Mouse (Mus musculus) retina, postnatal 1 day (tissue): Measurements from ENCODE around the gene Iqcn.

Source experiments
- DNase-seq: peaks from one replicate; pipeline ENCODE4 v3.0.0-alpha.2; 2012

Iqcn gene

GRCm38 (mm10) chr8:70703287-70703686 lies at the start of gene Iqcn:
TSS of gene Iqcn (plus strand) at chr8:70703457.
- DNase-seq: no peak

- DNase-seq: no peak
These were observed 49.1 kb upstream of the Iqcn start for GRCm38 (mm10) chr8:70654121-70654520.

GRCm38 (mm10) chr8:70655469-70655868 lies 47.8 kb upstream of the Iqcn start:
- no peak for DNase-seq

- DNase-seq: no peak
These were observed 47.0 kb upstream of the Iqcn start for GRCm38 (mm10) chr8:70656193-70656790.

GRCm38 (mm10) chr8:70657214-70657613 lies 46.0 kb upstream of the Iqcn start:
- no peak for DNase-seq

- no peak for DNase-seq
These were observed 45.5 kb upstream of the Iqcn start for GRCm38 (mm10) chr8:70657739-70658138.

- DNase-seq: no peak
These were observed 44.2 kb upstream of the Iqcn start for GRCm38 (mm10) chr8:70658897-70659603.

GRCm38 (mm10) chr8:70659604-70660272 lies 43.5 kb upstream of the Iqcn start:
- peak; percentile 95 for DNase-seq

- peak; percentile 50 for DNase-seq
These were observed 43.0 kb upstream of the Iqcn start, which contains the start of gene Pgpep1 for GRCm38 (mm10) chr8:70660273-70660725. TSS of gene Pgpep1 (minus strand) at chr8:70660388.

- no peak for DNase-seq
These were observed 39.6 kb upstream of the Iqcn start for GRCm38 (mm10) chr8:70663691-70664090.

- DNase-seq: no peak
These were observed 38.6 kb upstream of the Iqcn start for GRCm38 (mm10) chr8:70664631-70665030.

GRCm38 (mm10) chr8:70665599-70665998 lies 37.7 kb upstream of the Iqcn start:
- DNase-seq: no peak

- DNase-seq: peak; percentile 49
These were observed 36.2 kb upstream of the Iqcn start for GRCm38 (mm10) chr8:70667071-70667470.

- DNase-seq: no peak
These were observed 31.5 kb upstream of the Iqcn start for GRCm38 (mm10) chr8:70671615-70672324.

- no peak for DNase-seq
These were observed 30.8 kb upstream of the Iqcn start for GRCm38 (mm10) chr8:70672325-70673078.

- peak; percentile 100 for DNase-seq
These were observed 30.0 kb upstream of the Iqcn start, which contains the start of gene Lsm4 for GRCm38 (mm10) chr8:70673079-70673856. TSS of gene Lsm4 (plus strand) at chr8:70673248.

GRCm38 (mm10) chr8:70674109-70674508 lies 29.1 kb upstream of the Iqcn start:
- no peak for DNase-seq

- DNase-seq: peak; percentile 68
These were observed 28.5 kb upstream of the Iqcn start for GRCm38 (mm10) chr8:70674716-70675115.

- DNase-seq: no peak
These were observed 27.9 kb upstream of the Iqcn start for GRCm38 (mm10) chr8:70675336-70675735.

GRCm38 (mm10) chr8:70677451-70678080 lies 25.7 kb upstream of the Iqcn start:
- no peak for DNase-seq

- no peak for DNase-seq
These were observed 24.6 kb upstream of the Iqcn start for GRCm38 (mm10) chr8:70678679-70679078.
